Mouse (Mus musculus) liver, adult 2 months (tissue): ENCODE results near the gene Pigk.

Source experiments
- CTCF ChIP-seq: fragments of 200-500 bp; IDR thresholded peaks from 2 replicates; pipeline ENCODE4 v1.5.1; 2011; ENCODE audit warnings: low read depth, low read length, control low read depth
- POLR2A ChIP-seq: fragments of 200-500 bp; IDR thresholded peaks from 2 replicates; pipeline ENCODE4 v1.6.1; 2011; ENCODE audit warnings: low read length, control low read depth; ENCODE audit not compliant: insufficient read depth; ENCODE audit errors: extremely low read depth

DNA sequence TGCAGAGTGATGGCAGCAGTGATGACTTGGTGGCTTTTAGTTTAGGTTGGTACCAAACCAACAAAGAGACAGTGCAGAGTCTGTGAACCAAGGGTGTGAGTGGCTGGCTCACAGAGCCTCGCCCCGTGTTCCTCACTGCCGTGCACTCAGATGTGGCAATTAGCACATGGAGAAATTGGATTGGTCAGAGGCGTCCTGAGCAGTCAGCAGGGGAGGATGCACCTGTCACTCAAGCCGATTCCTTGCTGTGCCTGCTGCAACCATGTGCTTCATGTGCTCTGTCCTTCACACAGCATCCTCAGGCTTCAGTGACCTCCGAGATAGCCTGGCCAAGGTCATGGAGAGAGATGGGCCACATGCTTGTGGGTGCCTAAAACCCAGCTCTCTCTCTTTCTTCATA lies 14.3 kb downstream of the Pigk start:
- TF ChIP-seq CTCF (no peak), POLR2A (no peak)
